Mouse (Mus musculus) kidney, embryonic 15.5 days (tissue): Measurements from ENCODE around the gene Adamts20. TPM values are rescaled to one million over a fixed set of nuclear protein-coding genes. Genes with fewer than 3 reads are reported as not detected.
A peak's percentile ranks its signal among the peaks of the same experiment; 100 is the strongest.

Experiments
- ATAC-seq: fragments of 200-750 bp; cut with Nextera tagmentation; replicated peaks from 2 replicates; pipeline ENCODE4 v1.8.0; 2017; ENCODE audit warnings: moderate TSS enrichment; ENCODE audit not compliant: low FRiP score
- H3K27ac ChIP-seq: fragments of 300-500 bp; sonication (generic); 2 replicates; pipeline ENCODE4 v1.5.1; 2015; ENCODE audit warnings: mild to moderate bottlenecking, inconsistent platforms
- H3K27me3 ChIP-seq: fragments of 300-500 bp; sonication (generic); 2 replicates; pipeline ENCODE4 v1.6.1; 2015; ENCODE audit warnings: inconsistent platforms
- H3K36me3 ChIP-seq: fragments of 300-500 bp; sonication (generic); 2 replicates; pipeline ENCODE4 v1.6.1; 2015; ENCODE audit warnings: inconsistent platforms
- H3K4me1 ChIP-seq: fragments of 300-500 bp; sonication (generic); 2 replicates; pipeline ENCODE4 v1.6.1; 2015; ENCODE audit warnings: inconsistent platforms
- H3K4me2 ChIP-seq: fragments of 300-500 bp; sonication (generic); 2 replicates; pipeline ENCODE4 v1.6.1; 2015; ENCODE audit warnings: moderate library complexity, mild to moderate bottlenecking, inconsistent platforms
- H3K4me3 ChIP-seq: fragments of 300-500 bp; sonication (generic); replicated peaks from 2 replicates; pipeline ENCODE4 v1.5.1; 2015; ENCODE audit warnings: mild to moderate bottlenecking, inconsistent platforms
- H3K9ac ChIP-seq: fragments of 300-500 bp; sonication (generic); 2 replicates; pipeline ENCODE4 v1.6.1; 2015; ENCODE audit warnings: mild to moderate bottlenecking, inconsistent platforms
- H3K9me3 ChIP-seq: fragments of 300-500 bp; sonication (generic); replicated peaks from 2 replicates; pipeline ENCODE4 v1.6.1; 2016; ENCODE audit warnings: inconsistent platforms
- WGBS: fragments of 180-500 bp; shearing (Covaris S2); methylation state at CpG from one replicate; pipeline ENCODE4 v1.1.7; 2015; ENCODE audit warnings: mixed read lengths; 5-methylcytosine and 5-hydroxymethylcytosine counted together
- polyA plus RNA-seq: library from polyadenylated mRNA; unstranded; fragments of >200 nt; fragmentation: Nextera tagmentation; extraction: Ambion mirVana; gene quantifications from 2 replicates; pipeline ENCODE4 v1.2.1, GENCODE M21; 2015

Adamts20 gene
- polyA plus RNA-seq, 1 experiment from 2014 or later: 3.6 TPM

- Histone ChIP-seq H3K9ac (no peak overlapping the region), H3K4me2 (no peak overlapping the region), H3K4me1 (peaks cover 5% of the 10 kb centered on the region; the same call in 1 of the 2 replicates), H3K27me3 (no peaks in the 10 kb centered on the region), H3K36me3 (no peaks in the 10 kb centered on the region), H3K27ac (peak overlapping the region; percentile 79; the same call in 1 of the 2 replicates), H3K4me3 (no peak overlapping the region), H3K9me3 (no peaks in the 10 kb centered on the region)
- WGBS: 80% methylated on average over 4 of the region's 4 CpGs
- no peak for ATAC-seq
Observed at GRCm38 (mm10) chr15:94239637-94240036, 225.6 kb downstream of the Adamts20 start.

DNA sequence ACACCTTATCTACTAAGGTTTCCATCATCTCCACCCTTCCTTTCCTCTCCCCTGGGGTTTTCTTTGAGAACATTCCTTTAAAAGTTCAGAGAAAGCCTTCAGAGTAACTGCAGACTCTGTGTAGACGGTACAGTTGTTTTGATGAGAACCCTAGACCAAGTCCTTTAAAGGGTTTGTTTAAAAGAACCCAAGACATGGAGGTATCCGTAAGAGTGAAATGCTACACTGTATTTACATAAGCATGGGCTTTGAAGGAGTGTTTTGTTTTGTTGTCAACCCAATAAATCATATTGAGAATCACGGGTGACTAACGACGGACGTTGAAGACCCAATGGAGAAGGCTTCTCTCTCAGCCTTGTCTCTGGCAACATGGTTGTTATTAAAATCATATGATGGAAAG lies 226.1 kb downstream of the Adamts20 start:
- no peak overlapping the region for H3K9ac ChIP-seq
- WGBS: 18% methylated on average over 6 of the region's 6 CpGs
- peaks cover 5% of the 10 kb centered on the region; the same call in 1 of the 2 replicates for H3K4me1 ChIP-seq
- H3K36me3 ChIP-seq: no peaks in the 10 kb centered on the region
- no peak overlapping the region for H3K4me3 ChIP-seq
- H3K27ac ChIP-seq: peak overlapping the region; percentile 79
- ATAC-seq: peak; percentile 69; the same call in 1 of the 2 replicates
- H3K9me3 ChIP-seq: no peaks in the 10 kb centered on the region
- no peaks in the 10 kb centered on the region for H3K27me3 ChIP-seq
- H3K4me2 ChIP-seq: no peak overlapping the region

DNA sequence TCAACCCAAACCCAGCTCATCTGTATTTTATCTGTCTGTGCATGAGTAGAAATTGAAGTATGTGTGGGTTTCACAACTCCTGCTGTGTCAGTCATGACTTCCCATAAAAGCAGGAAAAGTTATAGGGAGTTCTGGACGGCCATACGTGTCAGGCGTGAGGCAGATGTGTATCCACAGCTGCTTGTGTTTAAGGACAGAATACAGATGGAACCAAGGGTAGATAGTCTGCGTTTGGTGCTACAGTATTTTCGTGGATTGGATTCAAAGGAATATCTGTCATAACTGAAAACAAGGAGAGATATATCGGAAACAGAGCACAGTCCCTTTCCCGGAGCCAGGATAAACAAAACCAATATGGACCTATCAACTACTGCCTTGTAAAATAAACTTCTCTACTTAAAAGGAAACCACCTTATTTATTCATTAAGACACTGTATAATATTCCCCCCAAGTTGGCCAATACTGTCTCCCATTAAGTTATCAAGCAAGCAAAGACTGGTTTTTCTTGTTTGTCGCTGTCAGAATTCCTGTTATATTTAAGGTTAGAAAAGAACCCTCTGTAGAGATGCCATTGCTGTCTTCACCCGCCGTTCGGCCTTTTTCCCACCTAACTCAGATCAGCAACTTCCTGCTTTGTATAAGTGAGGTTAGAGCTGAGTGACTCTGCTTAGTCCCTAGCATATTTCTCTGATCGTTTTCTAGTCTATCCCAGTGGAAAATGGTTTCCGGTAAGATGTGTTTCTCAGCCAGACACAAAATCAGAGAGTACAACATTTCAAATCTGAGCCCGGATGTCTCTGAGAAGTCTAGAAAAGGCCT lies 227.0 kb downstream of the Adamts20 start:
- Histone ChIP-seq H3K27me3 (no peaks in the 10 kb centered on the region), H3K4me2 (no peak overlapping the region), H3K9me3 (no peaks in the 10 kb centered on the region), H3K4me1 (peaks cover 5% of the 10 kb centered on the region; the same call in 1 of the 2 replicates), H3K4me3 (no peak overlapping the region), H3K9ac (no peak overlapping the region), H3K27ac (peak overlapping the region; percentile 79), H3K36me3 (no peaks in the 10 kb centered on the region)
- ATAC-seq: 0 out of 2 replicates have a peak, but pooled peaks have one; percentile 56
- 56% methylated on average over 14 of the region's 14 CpGs for WGBS

- no peak overlapping the region for H3K27ac ChIP-seq
- H3K27me3 ChIP-seq: no peaks in the 10 kb centered on the region
- no peak overlapping the region for H3K4me2 ChIP-seq
- no peak overlapping the region for H3K9ac ChIP-seq
- no peaks in the 10 kb centered on the region for H3K36me3 ChIP-seq
- 71% methylated on average over 2 of the region's 2 CpGs for WGBS
- H3K4me1 ChIP-seq: peaks cover 5% of the 10 kb centered on the region; the same call in 1 of the 2 replicates
- H3K4me3 ChIP-seq: no peak overlapping the region
- no peak for ATAC-seq
- no peaks in the 10 kb centered on the region for H3K9me3 ChIP-seq
Observed at GRCm38 (mm10) chr15:94236726-94237125, 228.5 kb downstream of the Adamts20 start.

DNA sequence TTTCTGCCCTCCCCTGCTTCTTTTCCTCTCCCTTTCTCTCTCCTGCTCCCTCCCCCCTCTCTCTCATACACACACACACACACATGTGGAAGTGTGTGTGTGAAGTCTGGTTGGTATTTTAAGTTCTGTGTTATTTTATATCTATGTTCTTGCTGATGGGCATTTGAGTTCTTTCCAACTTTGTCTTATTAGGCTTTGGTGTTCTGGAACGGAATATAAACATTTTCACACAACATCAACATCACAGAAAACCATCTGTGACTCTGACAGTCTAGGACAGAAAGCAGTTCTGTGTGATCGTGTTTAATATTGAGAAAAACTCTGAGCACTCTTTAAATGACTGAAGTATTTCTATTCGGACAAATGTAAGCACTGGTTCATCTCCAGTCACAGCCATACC lies 229.1 kb downstream of the Adamts20 start:
- H3K4me1 ChIP-seq: peaks cover 7% of the 10 kb centered on the region; the same call in 1 of the 2 replicates
- WGBS: 84% methylated on average over 3 of the region's 3 CpGs
- no peak for ATAC-seq
- H3K27me3 ChIP-seq: no peaks in the 10 kb centered on the region
- H3K4me2 ChIP-seq: no peak overlapping the region
- no peak overlapping the region for H3K4me3 ChIP-seq
- H3K36me3 ChIP-seq: no peaks in the 10 kb centered on the region
- no peak overlapping the region for H3K9ac ChIP-seq
- no peaks in the 10 kb centered on the region for H3K9me3 ChIP-seq
- no peak overlapping the region for H3K27ac ChIP-seq

DNA sequence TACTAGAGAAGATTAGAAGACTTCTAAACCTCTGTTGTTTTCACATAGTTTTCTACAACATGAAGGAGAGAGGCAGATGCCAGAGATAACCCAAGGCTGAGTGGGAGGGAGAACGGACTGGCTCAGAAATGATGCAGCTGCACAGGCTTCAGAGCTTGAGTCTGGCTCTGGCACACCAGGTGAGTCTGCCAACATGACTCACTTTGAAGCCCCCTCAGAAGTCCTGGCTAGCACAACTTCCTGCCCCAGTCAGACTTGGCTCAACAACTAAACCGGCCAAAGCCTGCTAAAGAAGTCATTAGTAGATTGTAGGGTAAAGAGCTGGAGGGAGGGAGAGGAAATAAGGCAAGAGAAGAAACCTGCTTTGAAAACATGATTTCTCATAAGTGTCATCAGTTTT lies 230.0 kb downstream of the Adamts20 start:
- Histone ChIP-seq H3K27ac (no peak overlapping the region), H3K4me2 (no peak overlapping the region), H3K9ac (no peak overlapping the region), H3K27me3 (no peaks in the 10 kb centered on the region), H3K4me3 (no peak overlapping the region), H3K9me3 (no peaks in the 10 kb centered on the region), H3K4me1 (peaks cover 13% of the 10 kb centered on the region; the same call in 1 of the 2 replicates), H3K36me3 (no peaks in the 10 kb centered on the region)
- WGBS: 71% methylated on average over 2 of the region's 2 CpGs
- no peak for ATAC-seq

DNA sequence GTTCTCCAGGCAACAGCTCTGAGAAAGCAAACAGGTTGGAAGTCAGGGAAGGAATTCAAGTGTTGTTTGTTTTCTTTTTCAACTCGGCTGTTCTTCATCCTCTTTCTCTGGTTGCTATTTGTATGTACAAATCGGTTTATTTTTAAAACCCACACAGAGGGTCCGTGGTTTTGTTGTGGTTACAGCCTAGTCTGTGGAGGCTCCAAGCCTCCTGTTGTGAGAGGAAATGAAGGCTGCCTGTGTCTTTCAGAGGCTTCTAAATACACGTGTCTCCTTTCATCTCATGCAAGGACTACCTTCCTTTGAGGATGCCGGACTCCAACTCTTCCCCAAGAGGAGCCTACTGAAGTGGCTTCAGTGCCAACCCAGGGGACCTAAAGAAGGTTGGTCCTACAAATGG lies 234.0 kb downstream of the Adamts20 start:
- 38% methylated on average over 5 of the region's 5 CpGs for WGBS

DNA sequence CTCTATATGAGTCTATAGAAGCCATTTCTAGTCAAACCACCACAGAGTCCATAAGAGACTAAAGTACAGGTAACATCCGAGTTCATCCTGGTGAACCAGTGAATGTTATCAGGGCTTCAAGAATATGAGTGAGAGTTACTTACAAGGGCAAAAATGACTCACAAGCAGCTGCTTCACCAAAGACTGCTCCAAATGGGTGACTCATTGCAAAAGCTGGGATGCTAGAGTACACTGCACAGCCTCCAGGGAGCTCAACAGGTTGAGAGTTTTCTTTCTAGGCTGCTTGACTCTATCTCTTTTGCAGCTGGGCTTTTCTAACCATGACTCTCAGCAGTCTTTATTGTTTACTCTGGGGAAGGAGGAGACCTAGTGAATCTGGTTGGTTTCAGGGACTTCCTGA lies 237.8 kb downstream of the Adamts20 start:
- Histone ChIP-seq H3K4me2 (no peak overlapping the region), H3K4me1 (peaks cover 23% of the 10 kb centered on the region), H3K4me3 (no peak overlapping the region), H3K9ac (no peak overlapping the region), H3K27me3 (no peaks in the 10 kb centered on the region), H3K36me3 (no peaks in the 10 kb centered on the region), H3K9me3 (no peaks in the 10 kb centered on the region), H3K27ac (no peak overlapping the region)
- no peak for ATAC-seq
- WGBS: 92% methylated on average over 1 of the region's 1 CpGs

More for the DNA sequence above, 234.0 kb downstream of the Adamts20 start:
- no peaks in the 10 kb centered on the region for H3K27me3 ChIP-seq
- H3K36me3 ChIP-seq: no peaks in the 10 kb centered on the region
- H3K4me3 ChIP-seq: no peak overlapping the region
- H3K4me2 ChIP-seq: no peak overlapping the region
- no peak for ATAC-seq
- no peaks in the 10 kb centered on the region for H3K9me3 ChIP-seq
- no peak overlapping the region for H3K27ac ChIP-seq
- H3K9ac ChIP-seq: no peak overlapping the region
- H3K4me1 ChIP-seq: peaks cover 10% of the 10 kb centered on the region; the same call in 1 of the 2 replicates

DNA sequence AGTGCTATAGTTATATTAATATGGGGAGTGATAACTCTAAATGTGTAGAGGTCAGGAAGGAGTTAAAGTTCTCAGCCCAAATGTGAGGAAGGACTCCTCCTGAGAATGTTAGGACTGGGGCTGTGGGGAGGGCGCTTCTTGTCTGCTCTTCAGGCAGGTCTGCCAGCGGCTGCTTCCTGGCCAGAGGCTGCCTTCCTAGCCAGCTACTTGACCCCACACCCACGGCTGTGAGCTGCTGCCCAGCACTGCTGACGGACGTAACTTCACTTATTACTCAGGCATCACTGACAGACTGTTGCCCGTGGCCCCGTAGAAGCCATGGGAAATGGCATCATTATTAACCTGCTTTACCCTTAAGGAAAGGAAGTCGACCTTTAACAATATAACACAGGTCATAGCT lies 242.1 kb downstream of the Adamts20 start:
- Histone ChIP-seq H3K4me3 (no peak overlapping the region), H3K36me3 (no peaks in the 10 kb centered on the region), H3K27me3 (no peaks in the 10 kb centered on the region), H3K27ac (peak overlapping the region; percentile 47; the same call in 1 of the 2 replicates), H3K9me3 (no peaks in the 10 kb centered on the region), H3K4me2 (0 out of 2 replicates have a peak overlapping the region, but pooled peaks have one; percentile 10), H3K9ac (no peak overlapping the region), H3K4me1 (peaks cover 30% of the 10 kb centered on the region)
- no peak for ATAC-seq
- 10% methylated on average over 8 of the region's 8 CpGs for WGBS

GRCm38 (mm10) chr15:94220686-94221085 lies 244.5 kb downstream of the Adamts20 start:
- H3K4me2 ChIP-seq: peak overlapping the region; percentile 8; the same call in 1 of the 2 replicates
- no peaks in the 10 kb centered on the region for H3K9me3 ChIP-seq
- ATAC-seq: peak; percentile 73
- H3K4me1 ChIP-seq: peaks cover 30% of the 10 kb centered on the region
- no peaks in the 10 kb centered on the region for H3K36me3 ChIP-seq
- no peak overlapping the region for H3K4me3 ChIP-seq
- H3K27ac ChIP-seq: peak overlapping the region; percentile 82
- no peaks in the 10 kb centered on the region for H3K27me3 ChIP-seq
- no peak overlapping the region for H3K9ac ChIP-seq
- 13% methylated on average over 8 of the region's 8 CpGs for WGBS
